Mouse (Mus musculus): ENCODE data around the gene Rpl29. TPM values are rescaled to one million over a fixed set of nuclear protein-coding genes. Genes with fewer than 3 reads are reported as not detected.
A peak's percentile ranks its signal among the peaks of the same experiment; 100 is the strongest.

Rpl29 gene
- total RNA-seq (2015) (3,403 and 3,618 TPM in 2 replicates), total RNA-seq (2017) (1,606 and 1,752 TPM in 2 replicates)

GRCm38 (mm10) chr9:106429221-106430014 lies at the start of gene Rpl29:
Gene Rpl29 (plus strand): TSS chr9:106429454.
- peak; percentile 86 for ATAC-seq (replicated peaks; ENCODE audit: poor library complexity)

GRCm38 (mm10) chr9:106386181-106386864 lies 42.9 kb upstream of the Rpl29 start:
- ATAC-seq (replicated peaks; ENCODE audit: poor library complexity), result peak; percentile 56

GRCm38 (mm10) chr9:106392828-106393527 lies 36.3 kb upstream of the Rpl29 start:
- no peak for ATAC-seq (replicated peaks; ENCODE audit: poor library complexity)

GRCm38 (mm10) chr9:106393548-106393947 lies 35.7 kb upstream of the Rpl29 start:
- ATAC-seq (replicated peaks; ENCODE audit: poor library complexity), result peak; percentile 59

GRCm38 (mm10) chr9:106394649-106395602 lies 34.3 kb upstream of the Rpl29 start:
- ATAC-seq (replicated peaks; ENCODE audit: poor library complexity), result peak; percentile 75

GRCm38 (mm10) chr9:106397733-106398132 lies 31.5 kb upstream of the Rpl29 start:
- ATAC-seq (replicated peaks; ENCODE audit: poor library complexity), result no peak

- peak; percentile 74 for ATAC-seq (replicated peaks; ENCODE audit: poor library complexity)
Measured at GRCm38 (mm10) chr9:106398667-106399311, 30.5 kb upstream of the Rpl29 start.

- ATAC-seq (replicated peaks; ENCODE audit: poor library complexity), result no peak
Measured at GRCm38 (mm10) chr9:106399808-106400207, 29.4 kb upstream of the Rpl29 start.

GRCm38 (mm10) chr9:106402149-106402548 lies 27.1 kb upstream of the Rpl29 start:
- ATAC-seq (replicated peaks; ENCODE audit: poor library complexity), result peak; percentile 70

- no peak for ATAC-seq (replicated peaks; ENCODE audit: poor library complexity)
Measured at GRCm38 (mm10) chr9:106402607-106403375, 26.5 kb upstream of the Rpl29 start.

- no peak for ATAC-seq (replicated peaks; ENCODE audit: poor library complexity)
Measured at GRCm38 (mm10) chr9:106405275-106405674, 24.0 kb upstream of the Rpl29 start.

- no peak for ATAC-seq (replicated peaks; ENCODE audit: poor library complexity)
Measured at GRCm38 (mm10) chr9:106406443-106407078, 22.7 kb upstream of the Rpl29 start.

GRCm38 (mm10) chr9:106409096-106409495 lies 20.2 kb upstream of the Rpl29 start:
- ATAC-seq (replicated peaks; ENCODE audit: poor library complexity), result no peak

- ATAC-seq (replicated peaks; ENCODE audit: poor library complexity), result no peak
Measured at GRCm38 (mm10) chr9:106410086-106410650, 19.1 kb upstream of the Rpl29 start.

GRCm38 (mm10) chr9:106411091-106411594 lies 18.1 kb upstream of the Rpl29 start:
- peak; percentile 79 for ATAC-seq (replicated peaks; ENCODE audit: poor library complexity)

- peak; percentile 37 for ATAC-seq (replicated peaks; ENCODE audit: poor library complexity)
Measured at GRCm38 (mm10) chr9:106411729-106412128, 17.5 kb upstream of the Rpl29 start.

- ATAC-seq (replicated peaks; ENCODE audit: poor library complexity), result no peak
Measured at GRCm38 (mm10) chr9:106412210-106412609, 17.0 kb upstream of the Rpl29 start.

- ATAC-seq (replicated peaks; ENCODE audit: poor library complexity), result no peak
Measured at GRCm38 (mm10) chr9:106413606-106414005, 15.6 kb upstream of the Rpl29 start.
